Mouse (Mus musculus) MEL (cell line): Measurements from ENCODE around the gene Pak6. TPM values are rescaled to one million over a fixed set of nuclear protein-coding genes. Genes with fewer than 3 reads are reported as not detected.
A peak's percentile ranks its signal among the peaks of the same experiment; 100 is the strongest.

Source experiments
- DNase-seq: peaks from one replicate; pipeline ENCODE4 v3.0.0; 2011; ENCODE audit warnings: low read depth, low spot score
- H3K27ac ChIP-seq: 2 replicates; pipeline ENCODE4 v1.5.1; 2012; ENCODE audit warnings: low read depth, mild to moderate bottlenecking, control low read depth, low read length, moderate library complexity; ENCODE audit not compliant: control insufficient read depth
- H3K27me3 ChIP-seq, 2 experiments: fragments of 150-350 bp in 1 of 2; sonication (generic) in 1 of 2; 2 replicates each; pipeline ENCODE4 v1.6.1; 2012; ENCODE audit warnings: low read length in 2 of 2, mild to moderate bottlenecking in 2 of 2, improper control_type of control experiment in 1 of 2, moderate library complexity in 1 of 2; ENCODE audit not compliant: insufficient read depth in 2 of 2, control insufficient read depth in 1 of 2
- H3K36me3 ChIP-seq, 2 experiments: 2 replicates each; pipeline ENCODE4 v1.6.1; 2012 to 2014; ENCODE audit warnings: low read length in 2 of 2, improper control_type of control experiment in 1 of 2, inconsistent platforms in 1 of 2, mild to moderate bottlenecking in 1 of 2; ENCODE audit not compliant: insufficient read depth in 2 of 2, control insufficient read depth in 1 of 2
- H3K4me1 ChIP-seq, 2 experiments: fragments of 150-350 bp in 1 of 2; sonication (generic) in 1 of 2; 2 replicates each; pipeline ENCODE4 v1.6.1; 2012; ENCODE audit warnings: low read length in 2 of 2, improper control_type of control experiment in 1 of 2, mild to moderate bottlenecking in 1 of 2; ENCODE audit not compliant: insufficient read depth in 2 of 2, control insufficient read depth in 1 of 2
- H3K4me3 ChIP-seq, 2 experiments: fragments of 150-350 bp in 1 of 2; sonication (generic) in 1 of 2; 2 replicates each; pipeline ENCODE4 v1.5.1; 2012; ENCODE audit warnings: low read depth in 2 of 2, low read length in 2 of 2, mild to moderate bottlenecking in 2 of 2, moderate library complexity in 2 of 2, control low read depth in 1 of 2, improper control_type of control experiment in 1 of 2; ENCODE audit not compliant: control insufficient read depth in 1 of 2, insufficient read depth in 1 of 2
- H3K79me2 ChIP-seq: 2 replicates; pipeline ENCODE4 v1.6.1; 2012; ENCODE audit warnings: mild to moderate bottlenecking, low read length, moderate library complexity; ENCODE audit not compliant: control insufficient read depth, poor library complexity, insufficient read depth
- H3K9ac ChIP-seq: 2 replicates; pipeline ENCODE4 v1.6.1; 2012; ENCODE audit warnings: low read depth, mild to moderate bottlenecking, control low read depth, low read length, moderate library complexity; ENCODE audit not compliant: control insufficient read depth, poor library complexity, severe bottlenecking
- H3K9me3 ChIP-seq: fragments of 150-350 bp; sonication (generic); replicated peaks from 2 replicates; pipeline ENCODE4 v1.6.1; 2012; ENCODE audit warnings: mild to moderate bottlenecking, low read length, improper control_type of control experiment, moderate library complexity; ENCODE audit not compliant: insufficient read depth
- CHD1 ChIP-seq: IDR thresholded peaks from 2 replicates; pipeline ENCODE4 v1.6.1; 2012; ENCODE audit warnings: low read depth, mild to moderate bottlenecking, inconsistent platforms, low read length, improper control_type of control experiment
- CHD2 ChIP-seq: IDR thresholded peaks from 2 replicates; pipeline ENCODE4 v1.6.1; 2011; ENCODE audit warnings: low read length, improper control_type of control experiment
- CTCF ChIP-seq, 3 experiments: IDR thresholded peaks in 2 of 3; conservative IDR thresholded peaks in 1 of 3; 2 replicates each; pipeline ENCODE4 v1.5.1; 2011 to 2012; ENCODE audit warnings: low read length in 3 of 3, low read depth in 2 of 3, mild to moderate bottlenecking in 2 of 3, improper control_type of control experiment in 1 of 3, inconsistent platforms in 1 of 3, mixed read lengths in 1 of 3, moderate library complexity in 1 of 3; ENCODE audit not compliant: control insufficient read depth in 1 of 3, insufficient read depth in 1 of 3, poor library complexity in 1 of 3, severe bottlenecking in 1 of 3
- E2F4 ChIP-seq: IDR thresholded peaks from 2 replicates; pipeline ENCODE4 v1.6.1; 2011; ENCODE audit warnings: low read depth, low read length, improper control_type of control experiment, borderline replicate concordance
- GATA1 ChIP-seq: IDR thresholded peaks from 2 replicates; pipeline ENCODE4 v1.6.1; 2011; ENCODE audit warnings: low read depth, low read length, improper control_type of control experiment
- MAX ChIP-seq: IDR thresholded peaks from 2 replicates; pipeline ENCODE4 v1.6.1; 2011; ENCODE audit warnings: low read length, improper control_type of control experiment
- MAZ ChIP-seq: IDR thresholded peaks from 2 replicates; pipeline ENCODE4 v1.6.1; 2012; ENCODE audit warnings: low read depth, mild to moderate bottlenecking, inconsistent platforms, low read length, improper control_type of control experiment
- MXI1 ChIP-seq: IDR thresholded peaks from 2 replicates; pipeline ENCODE4 v1.6.1; 2011; ENCODE audit warnings: mild to moderate bottlenecking, low read depth, low read length, improper control_type of control experiment
- MYB ChIP-seq: IDR thresholded peaks from 2 replicates; pipeline ENCODE4 v1.6.1; 2011; ENCODE audit warnings: mild to moderate bottlenecking, low read depth, low read length, improper control_type of control experiment
- NELFE ChIP-seq: IDR thresholded peaks from 2 replicates; pipeline ENCODE4 v1.6.1; 2011; ENCODE audit warnings: low read depth, low read length, improper control_type of control experiment
- RAD21 ChIP-seq: IDR thresholded peaks from 2 replicates; pipeline ENCODE4 v1.6.1; 2011; ENCODE audit warnings: mild to moderate bottlenecking, low read depth, low read length, improper control_type of control experiment
- SMC3 ChIP-seq: IDR thresholded peaks from 2 replicates; pipeline ENCODE4 v1.6.1; 2011; ENCODE audit warnings: low read depth, low read length, improper control_type of control experiment
- USF1 ChIP-seq: IDR thresholded peaks from 2 replicates; pipeline ENCODE4 v1.6.1; 2014; ENCODE audit warnings: low read depth, mild to moderate bottlenecking, inconsistent platforms, low read length, improper control_type of control experiment, moderate library complexity
- polyA plus RNA-seq, 2 experiments: library from polyadenylated mRNA; stranded (reverse) in 1 of 2; unstranded in 1 of 2; fragments of >175 nt in 1 of 2; fragments of >200 nt in 1 of 2; gene quantifications; 2 replicates each; pipeline versions ENCODE4 v1.2.1 to v1.2.4; 2012; ENCODE audit warnings: low replicate concordance in 2 of 2, low read depth in 1 of 2; ENCODE audit not compliant: insufficient read length in 2 of 2, insufficient read depth in 1 of 2, missing spikeins in 1 of 2
- total RNA-seq: library from RNA; depleted of rRNA; stranded (reverse); fragments of 300-350 nt; gene quantifications from 2 replicates; pipeline ENCODE4 v1.2.3, GENCODE M21; 2012

Pak6 gene
- total and polyA plus RNA-seq, 3 experiments, result 25.4 to 25.9 TPM; not detected in 1

- peaks cover 0 to 14% of the 10 kb centered on the region in 2 experiments; a peak in 2 of 4 replicates for H3K4me1 ChIP-seq
- DNase-seq, result peak; percentile 54
- no peak overlapping the region for H3K27ac ChIP-seq
- no peaks in the 10 kb centered on the region; the same call in 1 of the 2 replicates for H3K79me2 ChIP-seq
- H3K36me3 ChIP-seq, result peaks cover 0 to 2% of the 10 kb centered on the region in 2 experiments; a peak in 2 of 4 replicates
- peaks cover 0 to 7% of the 10 kb centered on the region in 2 experiments; a peak in 1 of 4 replicates for H3K27me3 ChIP-seq
- peak overlapping the region; percentile 52 for H3K9ac ChIP-seq
- peak overlapping the region; percentile 56 to 59 for H3K4me3 ChIP-seq
- H3K9me3 ChIP-seq, result no peaks in the 10 kb centered on the region
- TF ChIP-seq NELFE (no peak), RAD21 (peak; percentile 4; the same call in 1 of the 2 replicates), SMC3 (peak; percentile 50), CHD2 (no peak), MAZ (no peak), CTCF (IDR thresholded peaks at IDR 0.05 in 2 of 3, conservative IDR thresholded peaks at IDR 0.05 in 1 of 3; ENCODE audit: control insufficient read depth in 1 of 3, insufficient read depth in 1 of 3, low read depth in 2 of 3, low read length in 3 of 3, poor library complexity in 1 of 3, severe bottlenecking in 1 of 3) (peak in 2 of 3 experiments; percentile 33 to 60; a peak in 5 of 6 replicates), E2F4 (no peak), MAX (0 out of 2 replicates have a peak, but pooled peaks have one; percentile 19), CHD1 (no peak), MYB (no peak)
These were observed 40.0 kb downstream of the Pak6 start for GRCm38 (mm10) chr2:118702883-118703761.

- DNase-seq, result peak; percentile 51
- H3K9ac ChIP-seq, result peak within 1 kb of the TSS; percentile 52
- no peak within 1 kb of the TSS for H3K27ac ChIP-seq
- peak within 1 kb of the TSS; percentile 56 to 59 for H3K4me3 ChIP-seq
- H3K79me2 ChIP-seq, result no peaks in the 10 kb centered on the region; the same call in 1 of the 2 replicates
- peaks cover 0 to 14% of the 10 kb centered on the region in 2 experiments; a peak in 2 of 4 replicates for H3K4me1 ChIP-seq
- peaks cover 0 to 2% of the 10 kb centered on the region in 2 experiments; a peak in 2 of 4 replicates for H3K36me3 ChIP-seq
- TF ChIP-seq MXI1 (peak; percentile 23; the same call in 1 of the 2 replicates), USF1 (peak; percentile 58), RAD21 (no peak), GATA1 (no peak)
- H3K27me3 ChIP-seq, result peaks cover 0 to 7% of the 10 kb centered on the region in 2 experiments; a peak in 1 of 4 replicates
- no peaks in the 10 kb centered on the region for H3K9me3 ChIP-seq
These were observed 41.0 kb downstream of the Pak6 start, which contains the start of gene Ankrd63 for GRCm38 (mm10) chr2:118703913-118704730. Gene Ankrd63 (minus strand): TSS chr2:118703963.
